Mouse (Mus musculus) liver, embryonic 13.5 days (tissue): Measurements from ENCODE around the gene Mdc1. TPM values are rescaled to one million over a fixed set of nuclear protein-coding genes. Genes with fewer than 3 reads are reported as not detected.
"Not testable (repeated sequence)": the region's sequence is repeated elsewhere in the genome, so short reads cannot be mapped to it uniquely, and the experiment has no call there.

Experiments used
- ATAC-seq: fragments of 200-750 bp; cut with Nextera tagmentation; 2 replicates; pipeline ENCODE4 v1.8.0; 2017; ENCODE audit warnings: low read depth, mild to moderate bottlenecking, moderate number of reproducible peaks, moderate library complexity
- DNase-seq: peaks from one replicate; pipeline ENCODE4 v3.0.0; 2022
- H3K27ac ChIP-seq: fragments of 300-500 bp; sonication (generic); 2 replicates; pipeline ENCODE4 v1.5.1; 2015; ENCODE audit warnings: moderate library complexity, mild to moderate bottlenecking, inconsistent platforms
- H3K27me3 ChIP-seq: fragments of 300-500 bp; sonication (generic); 2 replicates; pipeline ENCODE4 v1.6.1; 2015; ENCODE audit warnings: mild to moderate bottlenecking, inconsistent platforms
- H3K36me3 ChIP-seq: fragments of 300-500 bp; sonication (generic); 2 replicates; pipeline ENCODE4 v1.6.1; 2015; ENCODE audit warnings: mild to moderate bottlenecking, inconsistent platforms
- H3K4me1 ChIP-seq: fragments of 300-500 bp; sonication (generic); replicated peaks from 2 replicates; pipeline ENCODE4 v1.6.1; 2015; ENCODE audit warnings: inconsistent platforms
- H3K4me2 ChIP-seq: fragments of 300-500 bp; sonication (generic); 2 replicates; pipeline ENCODE4 v1.6.1; 2015; ENCODE audit warnings: inconsistent platforms, mild to moderate bottlenecking, moderate library complexity
- H3K4me3 ChIP-seq: fragments of 300-500 bp; sonication (generic); replicated peaks from 2 replicates; pipeline ENCODE4 v1.5.1; 2015; ENCODE audit warnings: mild to moderate bottlenecking, inconsistent platforms
- H3K9ac ChIP-seq: fragments of 300-500 bp; sonication (generic); 2 replicates; pipeline ENCODE4 v1.6.1; 2015; ENCODE audit warnings: mild to moderate bottlenecking, inconsistent platforms
- H3K9me3 ChIP-seq: fragments of 300-500 bp; sonication (generic); replicated peaks from 2 replicates; pipeline ENCODE4 v1.6.1; 2016; ENCODE audit warnings: inconsistent platforms
- WGBS: fragments of 180-500 bp; shearing (Covaris S2); methylation state at CpG from one replicate; pipeline ENCODE4 v1.1.7; 2015; ENCODE audit not compliant: insufficient replicate concordance; 5-methylcytosine and 5-hydroxymethylcytosine counted together
- polyA plus RNA-seq: library from polyadenylated mRNA; unstranded; fragments of >200 nt; fragmentation: Nextera tagmentation; extraction: Ambion mirVana; gene quantifications from 2 replicates; pipeline ENCODE4 v1.2.1, GENCODE M21; 2015

Gene Mdc1
- polyA plus RNA-seq, 1 experiment from 2014 or later, result 8.0 TPM

DNA sequence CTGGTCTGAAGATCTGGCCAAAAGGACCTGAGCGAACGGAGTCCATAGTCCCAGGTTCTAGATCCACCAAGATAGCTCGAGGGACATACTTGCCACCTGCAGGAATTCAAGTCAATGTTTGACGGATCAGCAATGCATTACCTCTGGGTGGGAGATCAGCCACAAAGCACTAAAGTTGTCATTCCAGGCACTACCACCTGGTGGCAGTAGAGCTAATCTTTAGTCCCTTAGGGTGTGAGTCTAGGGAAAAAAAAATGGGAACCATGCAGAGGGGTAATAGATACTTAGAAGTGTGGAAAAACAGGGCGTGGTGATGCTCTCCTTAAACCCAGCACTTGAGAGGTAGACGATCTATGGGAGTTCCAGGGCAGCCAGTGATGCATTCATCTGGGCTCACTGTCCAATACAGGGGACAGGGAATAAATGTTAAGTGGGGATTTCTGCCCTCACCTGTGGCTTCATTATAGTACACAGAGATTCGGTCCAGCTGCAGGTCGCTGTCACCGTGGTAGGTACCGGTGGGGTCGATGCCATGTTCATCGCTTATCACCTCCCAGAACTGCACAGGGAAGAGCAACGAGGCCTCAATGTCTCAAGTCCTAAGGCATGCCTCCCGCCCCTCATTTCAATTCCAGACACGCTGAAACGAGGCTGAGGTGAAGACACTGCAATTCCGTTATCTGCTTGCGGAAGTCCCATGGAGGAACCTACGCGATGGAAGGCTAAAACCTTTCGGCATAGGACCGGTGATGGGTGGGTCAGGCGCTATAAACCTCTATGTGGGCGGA, 4.9 kb upstream of the Mdc1 start:
- H3K4me2 ChIP-seq, result peak overlapping the region; percentile 95
- DNase-seq (peak; percentile 64), ATAC-seq (no peak)
- peak overlapping the region; percentile 98 for H3K9ac ChIP-seq
- H3K36me3 ChIP-seq, result peaks cover 49% of the 10 kb centered on the region
- H3K27ac ChIP-seq, result peak overlapping the region; percentile 98
- peak overlapping the region; percentile 93 for H3K4me3 ChIP-seq
- WGBS, result 8% methylated on average over 24 of the region's 24 CpGs
- H3K9me3 ChIP-seq, result no peaks in the 10 kb centered on the region
- H3K27me3 ChIP-seq, result no peaks in the 10 kb centered on the region
- H3K4me1 ChIP-seq, result peaks cover 70% of the 10 kb centered on the region

DNA sequence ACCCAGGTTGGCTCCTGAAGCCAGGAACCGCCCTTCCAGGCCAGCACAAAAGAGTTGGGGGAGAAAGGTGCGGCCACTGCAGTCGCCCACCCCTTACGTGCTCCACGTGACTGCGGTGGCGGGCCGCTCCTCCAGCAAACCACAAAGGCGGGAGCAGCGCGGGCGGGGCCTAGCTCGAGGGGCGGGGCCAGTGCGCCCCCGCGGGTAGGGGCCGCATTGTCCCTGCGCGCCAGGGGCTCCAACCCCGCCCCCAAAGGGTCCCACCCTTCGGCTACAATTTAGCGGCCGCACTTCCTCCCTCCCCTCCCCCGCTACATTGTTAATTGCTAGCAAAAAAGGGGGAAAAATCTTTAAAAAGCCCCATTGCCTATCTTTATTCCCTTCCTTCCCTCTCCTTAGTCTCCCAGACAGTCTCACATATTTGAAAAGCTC, 4.3 kb upstream of the Mdc1 start:
- Histone ChIP-seq H3K9me3 (no peaks in the 10 kb centered on the region), H3K36me3 (peaks cover 49% of the 10 kb centered on the region), H3K27ac (peak overlapping the region; percentile 98), H3K4me2 (peak overlapping the region; percentile 95), H3K4me1 (peaks cover 74% of the 10 kb centered on the region), H3K27me3 (no peaks in the 10 kb centered on the region), H3K9ac (peak overlapping the region; percentile 98), H3K4me3 (peak overlapping the region; percentile 93)
- DNase-seq (peak; percentile 88), ATAC-seq (peak; percentile 31)
- under 1% methylated on average over 21 of the region's 25 CpGs for WGBS

DNA sequence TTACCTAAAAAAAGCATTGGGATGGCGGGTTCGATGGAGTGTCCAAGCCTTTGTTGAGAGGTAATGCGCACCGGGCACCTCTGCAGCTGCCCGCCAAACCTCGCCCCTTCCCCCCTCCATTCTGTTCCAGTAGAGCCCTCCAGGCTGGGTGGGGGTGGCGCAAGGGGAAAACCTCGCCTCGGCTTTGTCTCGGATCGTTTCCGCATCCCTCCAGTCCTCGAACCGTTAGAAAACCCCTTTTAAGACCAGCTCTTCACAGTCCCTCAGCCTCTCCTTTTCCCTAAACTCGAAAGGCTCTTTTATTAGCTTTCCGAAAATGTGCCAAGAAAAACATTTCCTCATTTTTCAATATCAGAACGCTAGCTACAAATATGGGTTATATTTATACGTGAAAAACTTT, 3.8 kb upstream of the Mdc1 start:
- Histone ChIP-seq H3K9me3 (no peaks in the 10 kb centered on the region), H3K27me3 (no peaks in the 10 kb centered on the region), H3K4me2 (peak overlapping the region; percentile 95), H3K4me3 (peak overlapping the region; percentile 93), H3K9ac (peak overlapping the region; percentile 98), H3K4me1 (peaks cover 75% of the 10 kb centered on the region), H3K27ac (peak overlapping the region; percentile 98), H3K36me3 (peaks cover 44% of the 10 kb centered on the region)
- DNase-seq (peak; percentile 47), ATAC-seq (no peak)
- WGBS, result under 1% methylated on average over 18 of the region's 18 CpGs

DNA sequence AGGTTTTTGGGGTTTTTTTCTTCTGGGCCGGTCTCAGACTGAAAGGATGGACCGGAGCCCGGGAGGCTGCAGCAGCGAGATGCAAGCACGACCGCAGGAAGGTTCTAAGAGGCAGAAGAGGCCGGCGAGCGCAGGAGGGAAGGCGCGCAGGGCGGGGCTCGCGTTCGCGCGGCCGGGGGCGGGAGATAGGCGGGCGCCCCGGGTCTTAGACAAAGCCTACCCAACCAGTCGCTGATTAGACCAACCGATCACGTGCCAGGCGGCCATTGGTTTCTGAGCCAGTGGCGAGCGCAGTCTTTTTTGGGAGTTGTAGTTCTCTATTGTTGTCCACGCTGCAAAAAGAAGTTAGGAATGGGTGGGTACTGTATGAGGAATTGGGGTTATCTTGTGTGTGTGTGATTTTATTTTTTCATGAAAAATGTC, 3.2 kb upstream of the Mdc1 start, which contains the start of gene Tubb5:
TSS of gene Tubb5 (minus strand) at position 185 of the 423 bp plus-strand sequence.
- DNase-seq, result peak; percentile 96
- H3K4me1 ChIP-seq, result peaks cover 75% of the 10 kb centered on the region
- under 1% methylated on average over 29 of the region's 29 CpGs for WGBS

DNA sequence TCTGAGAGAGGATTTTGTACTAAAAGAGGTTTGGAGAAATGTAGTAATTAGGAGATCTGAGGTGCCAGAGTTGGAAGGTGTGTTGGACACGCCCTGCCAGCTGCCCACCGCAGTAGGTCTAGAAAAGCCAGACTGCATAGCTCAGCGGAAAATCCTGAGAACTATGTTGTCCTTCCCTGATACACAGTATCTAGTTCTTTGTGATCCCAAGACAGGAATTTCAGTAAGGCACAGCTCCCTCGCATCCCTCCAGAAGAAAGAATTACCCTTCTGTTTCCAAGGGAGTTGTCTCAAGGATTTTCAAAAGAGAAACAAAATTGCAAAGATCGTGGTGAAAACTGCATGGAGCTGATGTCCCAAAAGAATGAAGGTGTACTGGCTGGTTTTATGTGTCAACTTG, 2.7 kb upstream of the Mdc1 start:
- peak overlapping the region; percentile 95 for H3K4me2 ChIP-seq
- H3K9ac ChIP-seq, result peak overlapping the region; percentile 98
- H3K27me3 ChIP-seq, result no peaks in the 10 kb centered on the region
- DNase-seq, result no peak
- no peaks in the 10 kb centered on the region for H3K9me3 ChIP-seq
- H3K36me3 ChIP-seq, result peaks cover 35% of the 10 kb centered on the region
- under 1% methylated on average over 5 of the region's 5 CpGs for WGBS
- peak overlapping the region; percentile 93 for H3K4me3 ChIP-seq
- no peak for ATAC-seq
- H3K4me1 ChIP-seq, result peaks cover 74% of the 10 kb centered on the region
- peak overlapping the region; percentile 98 for H3K27ac ChIP-seq

More for the DNA sequence above, 3.2 kb upstream of the Mdc1 start, which contains the start of gene Tubb5:
- Histone ChIP-seq H3K9ac (peak within 1 kb of the TSS; percentile 98), H3K4me2 (peak within 1 kb of the TSS; percentile 95), H3K27ac (peak within 1 kb of the TSS; percentile 98), H3K27me3 (no peaks in the 10 kb centered on the region), H3K36me3 (peaks cover 38% of the 10 kb centered on the region), H3K9me3 (no peaks in the 10 kb centered on the region), H3K4me3 (peak within 1 kb of the TSS; percentile 93)
- ATAC-seq, result peak; percentile 69

DNA sequence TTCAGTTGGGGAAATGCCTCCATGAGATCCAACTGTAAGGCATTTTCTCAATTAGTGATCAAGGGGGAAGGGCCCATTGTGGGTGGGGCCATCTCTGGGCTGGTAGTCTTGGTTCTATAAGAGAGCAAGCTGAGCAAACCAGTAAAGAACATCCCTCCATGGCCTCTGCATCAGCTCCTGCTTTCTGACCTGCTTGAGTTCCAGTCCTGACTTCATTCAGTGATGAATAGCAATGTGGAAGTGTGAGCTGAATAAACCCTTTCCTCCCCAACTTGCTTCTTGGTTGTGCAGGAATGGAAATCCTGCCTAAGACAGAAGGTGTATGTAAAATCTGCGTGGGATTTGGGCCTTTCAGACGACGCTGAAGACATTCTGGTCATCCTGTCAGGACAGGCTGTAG, 2.3 kb upstream of the Mdc1 start:
- H3K9me3 ChIP-seq, ATAC-seq, H3K27me3 ChIP-seq: not testable (repeated sequence)
- 65% methylated on average over 3 of the region's 3 CpGs for WGBS
- Histone ChIP-seq H3K4me2 (peak overlapping the region; percentile 95), H3K4me1 (peaks cover 70% of the 10 kb centered on the region), H3K4me3 (peak overlapping the region; percentile 93), H3K9ac (peak overlapping the region; percentile 98), H3K27ac (peak overlapping the region; percentile 98), H3K36me3 (peaks cover 34% of the 10 kb centered on the region)
- DNase-seq, result peak; percentile 57

DNA sequence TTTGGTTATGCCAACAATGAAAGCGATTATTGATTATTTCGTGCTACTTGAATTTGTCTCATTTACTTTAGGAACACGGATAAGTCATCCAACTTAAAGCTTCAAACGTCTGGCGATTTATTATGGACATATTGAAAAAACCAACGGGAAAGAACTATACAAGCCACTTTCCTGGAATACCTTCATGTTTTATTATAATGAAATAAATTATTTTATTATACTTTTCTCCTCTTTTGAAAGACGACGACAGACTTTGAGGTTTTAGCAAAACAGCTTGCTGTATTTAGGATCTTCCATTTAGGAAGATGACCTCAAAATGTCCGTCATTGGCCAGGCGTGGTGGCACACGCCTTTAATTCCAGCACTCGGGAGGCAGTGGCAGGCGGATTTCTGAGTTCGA, 754 bp upstream of the Mdc1 start:
- DNase-seq (no peak), ATAC-seq (no peak)
- peak overlapping the region; percentile 76 for H3K4me2 ChIP-seq
- H3K9me3 ChIP-seq, result no peaks in the 10 kb centered on the region
- peak overlapping the region; percentile 98 for H3K27ac ChIP-seq
- peak overlapping the region; percentile 66 for H3K4me3 ChIP-seq
- peak overlapping the region; percentile 58 for H3K9ac ChIP-seq
- H3K27me3 ChIP-seq, result no peaks in the 10 kb centered on the region
- 38% methylated on average over 14 of the region's 14 CpGs for WGBS
- peaks cover 32% of the 10 kb centered on the region for H3K36me3 ChIP-seq
- peaks cover 57% of the 10 kb centered on the region for H3K4me1 ChIP-seq

DNA sequence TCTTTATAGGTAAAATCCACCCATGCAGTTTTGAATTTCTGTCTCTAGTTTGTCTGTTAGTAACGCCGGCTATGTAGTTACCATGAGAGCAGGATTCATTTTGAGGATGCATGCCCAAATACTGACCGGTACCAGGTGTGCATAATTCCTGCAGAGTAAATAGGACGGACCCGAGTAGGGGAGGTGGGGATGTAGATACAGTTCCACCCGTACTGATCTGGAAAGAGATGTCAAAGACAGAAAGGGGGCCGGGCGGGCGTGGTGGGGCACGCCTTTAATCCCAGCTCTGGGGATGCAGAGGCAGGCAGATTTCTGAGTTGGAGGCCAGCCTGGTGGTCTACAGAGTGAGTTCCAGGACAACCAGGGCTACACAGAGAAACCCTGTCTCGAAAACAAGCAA, 691 bp downstream of the Mdc1 start:
- Histone ChIP-seq H3K27ac (peak overlapping the region; percentile 94), H3K9me3 (no peaks in the 10 kb centered on the region), H3K9ac (peak overlapping the region; percentile 81), H3K36me3 (peaks cover 33% of the 10 kb centered on the region), H3K4me1 (peaks cover 45% of the 10 kb centered on the region), H3K4me2 (peak overlapping the region; percentile 76), H3K27me3 (no peaks in the 10 kb centered on the region), H3K4me3 (peak overlapping the region; percentile 66)
- WGBS, result 11% methylated on average over 11 of the region's 11 CpGs
- DNase-seq, result no peak
- ATAC-seq, result no peak

DNA sequence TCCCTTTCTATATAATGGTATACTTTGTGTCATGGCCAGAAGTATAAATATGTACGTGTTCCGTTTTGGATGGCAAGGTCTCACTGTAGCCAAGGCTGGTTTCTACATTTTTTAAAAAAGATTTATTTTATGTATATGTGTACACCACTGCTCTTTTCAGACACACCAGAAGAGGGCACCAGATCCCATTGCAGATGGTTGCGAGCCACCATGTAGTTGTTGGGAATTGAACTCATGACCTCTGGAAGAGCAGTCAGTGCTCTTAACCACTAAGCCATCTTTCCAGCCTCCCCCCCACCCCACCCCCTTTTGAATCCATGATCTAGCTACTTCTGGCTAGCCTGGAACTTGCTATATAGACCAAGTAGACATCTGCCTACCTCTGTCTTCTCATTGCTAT, 2.2 kb downstream of the Mdc1 start:
- Histone ChIP-seq H3K9ac (peak overlapping the region; percentile 81; the same call in 1 of the 2 replicates), H3K4me2 (peak overlapping the region; percentile 76), H3K4me3 (no peak overlapping the region), H3K4me1 (peaks cover 43% of the 10 kb centered on the region), H3K9me3 (no peaks in the 10 kb centered on the region), H3K27ac (no peak overlapping the region), H3K36me3 (peaks cover 48% of the 10 kb centered on the region), H3K27me3 (no peaks in the 10 kb centered on the region)
- DNase-seq (no peak), ATAC-seq (no peak)
- 90% methylated on average over 3 of the region's 3 CpGs for WGBS

DNA sequence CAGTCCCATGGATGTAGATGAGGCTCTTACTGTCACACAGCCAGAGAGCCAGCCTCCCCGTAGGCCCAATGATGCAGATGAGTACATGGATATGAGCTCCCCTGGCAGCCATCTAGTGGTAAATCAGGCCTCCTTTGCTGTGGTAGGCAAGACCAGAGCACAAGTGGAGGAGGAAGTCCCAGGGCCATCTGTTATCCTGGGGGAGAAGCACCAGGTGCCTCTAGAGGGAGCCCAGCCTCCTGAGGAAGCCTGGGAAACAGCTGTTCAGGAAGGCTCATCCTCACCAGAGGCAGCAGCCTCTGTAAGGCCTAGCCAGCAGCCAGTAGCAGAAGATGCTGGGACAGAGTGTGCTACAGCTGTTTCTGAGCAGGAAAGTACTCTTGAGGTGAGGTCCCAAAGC, 6.8 kb downstream of the Mdc1 start:
- Histone ChIP-seq H3K27ac (peak overlapping the region; percentile 2; the same call in 1 of the 2 replicates), H3K9ac (0 out of 2 replicates have a peak overlapping the region, but pooled peaks have one; percentile 2), H3K4me1 (peaks cover 27% of the 10 kb centered on the region), H3K36me3 (peaks cover 92% of the 10 kb centered on the region), H3K27me3 (no peaks in the 10 kb centered on the region), H3K9me3 (no peaks in the 10 kb centered on the region), H3K4me3 (no peak overlapping the region), H3K4me2 (no peak overlapping the region)
- 67% methylated on average over 1 of the region's 1 CpGs for WGBS
- no peak for DNase-seq
- ATAC-seq, result no peak

DNA sequence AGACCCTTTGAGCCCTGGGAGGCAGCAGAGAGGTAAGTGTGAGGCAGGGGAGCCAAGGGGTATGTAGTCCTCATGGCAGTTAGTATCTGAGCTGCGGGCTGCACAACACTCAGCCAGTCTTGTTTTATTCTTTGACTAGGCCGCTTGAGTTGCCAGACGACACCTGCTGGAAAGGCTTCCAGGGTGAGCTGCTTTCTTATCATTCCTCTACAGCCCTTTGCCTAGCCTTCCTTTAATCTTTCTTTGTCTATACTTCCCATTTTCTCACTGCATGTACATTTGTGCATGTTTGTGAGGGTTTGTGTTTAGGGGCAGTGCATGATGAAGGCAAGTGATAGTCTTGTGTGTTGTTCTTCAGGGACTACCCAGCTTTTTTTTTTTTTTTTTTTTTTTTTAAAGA, 9.7 kb downstream of the Mdc1 start:
- ATAC-seq, result peak; percentile 83
- peaks cover 96% of the 10 kb centered on the region for H3K36me3 ChIP-seq
- peak overlapping the region; percentile 63 for H3K9ac ChIP-seq
- DNase-seq, result no peak
- H3K27me3 ChIP-seq, result no peaks in the 10 kb centered on the region
- H3K4me1 ChIP-seq, result peaks cover 21% of the 10 kb centered on the region
- H3K4me3 ChIP-seq, result no peak overlapping the region
- WGBS, result 10% methylated on average over 3 of the region's 3 CpGs
- no peaks in the 10 kb centered on the region for H3K9me3 ChIP-seq
- 0 out of 2 replicates have a peak overlapping the region, but pooled peaks have one; percentile 10 for H3K4me2 ChIP-seq
- peak overlapping the region; percentile 89 for H3K27ac ChIP-seq
